Mouse (Mus musculus) kidney, postnatal 36 days (tissue): ENCODE measurements around the gene Zfp30.
A peak's percentile ranks its signal among the peaks of the same experiment; 100 is the strongest.

Experiments
- DNase-seq, 2 experiments: peaks; one replicate each; pipeline ENCODE4 v3.0.0; 2021 to 2022; ENCODE audit warnings: mixed read lengths in 2 of 2

Zfp30 gene

DNA sequence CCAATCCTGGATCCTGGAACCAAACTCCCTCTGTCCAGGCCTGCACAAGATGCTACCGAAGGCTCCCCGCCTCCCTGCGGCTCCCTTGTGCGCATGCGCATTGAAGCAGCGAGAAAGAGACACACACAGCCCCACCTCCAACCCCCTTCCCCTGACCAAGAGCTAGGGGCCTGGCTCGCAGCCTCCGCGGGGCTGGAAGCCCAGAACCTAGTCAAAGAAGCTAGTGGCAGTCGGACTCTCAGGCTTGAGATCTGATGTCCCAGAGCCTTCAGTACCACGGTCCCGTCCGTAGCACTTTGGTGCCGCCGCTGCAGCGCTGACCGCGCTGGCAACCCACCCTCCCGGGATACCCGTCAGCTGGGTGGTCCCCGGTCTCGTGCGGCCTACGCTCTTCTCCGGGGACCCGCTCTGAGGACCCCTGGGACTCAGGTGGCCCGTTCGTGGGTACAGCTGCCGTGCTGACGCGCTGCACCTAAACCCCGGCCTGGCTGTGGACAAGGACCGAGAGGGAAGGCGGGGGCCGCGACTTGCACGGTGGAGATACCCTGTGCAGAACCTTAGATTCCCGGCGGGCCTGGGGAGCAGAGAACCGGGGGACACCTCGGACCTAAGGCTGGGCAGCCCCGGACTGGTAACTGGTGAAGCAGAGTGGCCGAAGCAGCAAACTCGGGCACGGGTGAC lies at the start of gene Zfp30:
Zfp30 (plus strand) TSS at position 128 of the 681 bp plus-strand sequence.
- peak; percentile 86 to 89 for DNase-seq

DNA sequence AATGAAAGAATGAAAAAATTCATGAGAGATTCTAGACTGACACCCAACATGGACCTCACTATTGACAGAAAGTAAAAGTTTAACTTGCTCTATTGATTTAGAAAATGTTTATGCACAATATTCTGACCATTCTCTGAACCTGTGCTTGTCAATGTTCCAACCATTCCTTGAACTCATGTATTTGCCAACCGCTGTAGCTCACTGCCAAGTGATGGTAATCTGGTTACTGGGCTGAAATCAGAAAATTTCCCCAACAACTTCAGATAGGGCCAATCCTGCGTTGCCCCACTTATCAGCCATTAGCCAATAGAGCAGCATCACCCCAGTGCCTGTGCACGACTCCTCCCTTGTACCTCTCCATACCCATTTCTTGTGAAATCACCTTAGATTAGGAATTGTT lies 41.5 kb upstream of the Zfp30 start:
- DNase-seq: no peak

DNA sequence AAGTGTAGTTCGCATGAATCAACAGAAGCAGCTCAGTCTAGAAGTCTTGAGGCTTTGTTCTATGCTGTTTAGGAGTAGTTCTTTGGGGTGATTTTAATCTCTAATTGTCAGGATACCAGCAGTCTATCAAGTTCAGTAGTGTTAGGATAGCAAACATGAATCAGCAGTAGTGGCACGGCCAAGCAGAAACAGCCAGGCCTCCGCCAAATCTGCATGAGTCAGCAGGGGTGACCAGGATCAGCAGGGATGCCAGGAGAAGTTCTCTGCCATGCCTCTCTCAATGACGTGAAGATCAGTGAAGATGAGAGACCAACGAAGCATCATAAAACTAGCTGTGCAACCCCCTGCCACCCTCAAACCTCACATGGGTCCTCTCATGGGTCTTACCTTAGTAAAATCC lies 23.3 kb upstream of the Zfp30 start:
- DNase-seq: no peak

DNA sequence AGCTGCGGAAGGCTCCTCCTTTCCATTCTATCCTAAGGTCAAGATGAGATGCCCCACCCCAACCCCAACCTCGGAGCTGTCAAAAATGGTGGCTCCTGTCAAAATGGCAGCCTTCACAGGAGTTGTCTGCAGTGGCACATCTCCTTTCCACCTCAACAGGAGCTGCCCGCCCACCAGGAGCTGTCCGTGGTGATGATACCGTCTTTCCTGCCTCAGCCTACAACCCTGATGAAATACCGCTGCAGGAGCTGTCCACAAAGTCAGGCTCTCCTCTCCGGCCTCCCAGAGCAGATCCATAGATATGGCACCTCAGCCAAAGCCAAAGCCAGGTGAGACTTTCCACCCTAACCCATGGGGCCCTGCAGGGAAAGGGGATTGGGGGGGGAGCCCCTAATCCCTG lies 19.1 kb upstream of the Zfp30 start:
- DNase-seq: no peak

DNA sequence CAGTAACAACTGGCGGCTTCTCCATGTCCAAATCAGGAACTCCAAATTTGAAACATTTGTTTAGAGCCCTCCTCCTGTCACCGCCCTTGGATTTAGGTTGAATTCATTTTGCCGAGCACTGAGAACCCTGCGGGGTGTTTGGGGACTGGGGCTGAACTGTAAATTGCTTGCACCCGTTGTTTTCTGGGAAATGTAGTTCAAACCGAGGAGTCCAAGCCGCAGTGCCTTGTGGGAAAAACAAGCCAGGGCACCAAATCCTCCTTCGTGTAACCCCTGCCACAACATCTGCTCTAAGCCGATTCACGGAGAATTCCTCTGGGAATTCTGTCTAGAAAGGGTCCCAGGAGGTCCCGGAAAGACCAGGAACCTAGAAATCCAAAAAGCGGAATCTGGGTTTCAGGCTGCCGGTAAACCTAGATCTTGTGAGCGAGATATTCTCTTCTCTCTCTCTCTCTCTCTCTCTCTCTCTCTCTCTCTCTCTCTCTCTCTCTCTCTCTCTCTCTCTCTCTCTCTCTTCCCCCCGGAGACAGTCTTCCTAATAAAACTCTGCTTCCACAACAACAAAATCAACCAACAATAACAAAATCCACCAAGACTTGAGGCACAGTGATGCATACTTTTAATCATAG lies 16.6 kb upstream of the Zfp30 start:
- DNase-seq: peak; percentile 89 to 91

DNA sequence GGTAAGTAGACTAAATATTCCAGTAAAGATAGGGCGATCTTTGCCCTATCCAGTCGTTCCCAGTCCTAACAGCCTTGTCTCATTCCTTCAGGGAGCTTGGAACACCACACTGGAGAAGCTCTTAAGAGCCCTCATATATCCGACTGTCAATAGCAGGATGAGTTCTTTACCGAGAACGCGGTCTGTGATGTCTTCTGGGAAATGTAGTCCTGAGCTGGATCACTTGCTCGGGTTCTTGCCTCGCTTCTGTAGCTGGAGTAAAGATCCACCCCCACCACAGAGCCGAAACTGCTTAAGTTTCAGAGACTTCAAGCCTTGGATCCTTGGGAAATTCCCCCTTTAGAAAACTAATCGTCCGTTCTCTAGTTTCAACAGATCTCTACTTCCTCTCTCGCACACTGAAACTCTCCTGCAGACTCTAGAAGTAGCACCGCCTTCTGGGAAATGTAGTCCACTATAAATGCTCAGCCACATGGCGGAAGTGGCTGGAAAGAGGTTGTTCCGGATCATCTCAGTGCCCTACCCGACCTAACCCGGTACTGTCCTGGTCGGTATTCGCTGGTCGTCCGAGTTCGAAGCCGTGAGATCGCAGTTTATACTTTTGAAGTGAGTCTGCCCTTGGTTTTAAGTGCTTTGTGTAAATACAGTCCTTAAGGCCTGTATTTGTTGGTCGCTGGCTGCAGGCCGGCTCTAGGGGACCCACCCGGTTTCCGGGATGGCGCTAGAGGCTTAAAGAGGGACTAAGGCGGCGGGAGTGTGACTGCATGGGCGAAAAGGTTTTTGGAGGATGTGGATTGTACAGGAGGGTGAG lies 15.5 kb upstream of the Zfp30 start, which contains the start of gene Zfp84:
Zfp84 (plus strand) TSS at position 463 of the 811 bp plus-strand sequence.
- peak; percentile 87 to 96 for DNase-seq

DNA sequence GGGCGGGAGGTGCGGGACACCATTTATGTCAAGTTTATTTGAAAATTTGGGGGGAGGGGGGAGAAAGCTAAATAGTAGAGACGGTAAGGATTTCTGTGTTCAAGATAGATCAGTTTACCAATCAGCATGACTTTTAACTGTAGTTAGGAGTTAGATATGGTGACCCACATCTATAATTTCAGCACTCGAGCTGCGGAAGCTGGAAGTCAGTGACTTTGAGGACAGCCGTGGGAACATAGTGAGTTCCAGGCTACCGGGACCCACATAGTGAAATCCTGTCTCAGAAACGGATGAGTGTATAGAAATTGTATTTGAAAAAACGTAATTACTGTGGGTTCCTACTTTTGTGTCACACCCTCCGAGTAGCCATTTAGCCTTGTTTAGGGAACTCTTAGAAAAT lies 14.8 kb upstream of the Zfp30 start:
- DNase-seq: no peak

DNA sequence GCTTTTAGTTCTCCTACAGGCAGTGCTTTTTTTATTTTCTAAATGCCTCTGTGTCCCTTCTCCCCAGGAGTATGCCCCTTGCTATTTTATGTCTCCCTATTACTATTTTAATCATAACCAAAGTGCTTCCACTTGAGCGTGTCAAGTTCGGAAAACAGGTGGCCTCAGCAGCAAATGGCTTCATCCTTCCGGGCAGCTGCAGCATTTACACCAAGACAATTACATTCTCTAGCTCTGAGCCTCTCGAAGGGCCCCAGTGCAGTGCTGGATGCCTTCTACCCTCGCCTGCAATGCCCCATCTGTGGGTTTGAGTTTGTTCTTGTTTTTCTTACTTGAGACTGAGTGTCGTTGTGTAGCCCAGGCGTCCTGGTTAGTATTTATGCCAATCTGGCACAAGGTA lies 10.3 kb upstream of the Zfp30 start:
- DNase-seq: no peak

DNA sequence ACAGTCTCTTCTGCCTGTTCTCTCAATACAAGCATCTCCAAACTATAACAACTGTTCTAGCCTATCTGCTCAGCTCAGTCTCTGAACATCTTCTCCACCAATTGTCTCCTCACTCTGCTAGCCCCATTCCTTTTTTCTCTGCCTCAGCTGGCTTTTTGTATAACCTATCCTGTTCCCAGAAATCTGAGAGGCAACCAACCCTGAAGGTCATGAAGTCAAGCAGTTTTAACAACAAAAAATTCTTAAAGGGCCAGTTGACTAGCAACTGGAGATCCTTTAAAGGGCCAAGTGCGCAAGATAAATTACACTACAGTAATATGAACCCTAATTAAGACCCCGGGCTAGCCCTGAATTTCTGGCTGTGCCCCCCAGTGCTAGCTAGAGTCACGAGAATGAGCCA lies 9.4 kb upstream of the Zfp30 start:
- peak in 1 of 2 experiments; percentile 32 for DNase-seq

DNA sequence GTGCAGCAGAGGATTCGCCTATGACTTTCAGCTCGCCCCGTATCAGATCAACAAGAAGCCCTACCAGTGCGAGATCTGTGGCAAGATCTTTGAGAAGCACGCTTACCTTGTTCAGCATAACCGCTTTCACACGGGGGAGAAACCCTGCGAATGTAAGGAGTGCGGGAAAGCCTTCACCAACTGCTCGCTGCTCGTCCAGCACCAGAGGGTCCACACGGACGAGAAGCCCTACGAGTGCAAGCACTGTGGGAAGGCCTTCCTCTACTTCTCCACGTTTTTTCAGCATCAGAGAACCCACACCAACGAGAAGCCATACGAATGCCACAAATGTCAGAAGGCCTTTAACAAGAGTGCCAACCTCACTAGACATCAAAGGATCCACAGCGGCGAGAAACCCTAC lies 7.2 kb upstream of the Zfp30 start:
- DNase-seq: no peak

DNA sequence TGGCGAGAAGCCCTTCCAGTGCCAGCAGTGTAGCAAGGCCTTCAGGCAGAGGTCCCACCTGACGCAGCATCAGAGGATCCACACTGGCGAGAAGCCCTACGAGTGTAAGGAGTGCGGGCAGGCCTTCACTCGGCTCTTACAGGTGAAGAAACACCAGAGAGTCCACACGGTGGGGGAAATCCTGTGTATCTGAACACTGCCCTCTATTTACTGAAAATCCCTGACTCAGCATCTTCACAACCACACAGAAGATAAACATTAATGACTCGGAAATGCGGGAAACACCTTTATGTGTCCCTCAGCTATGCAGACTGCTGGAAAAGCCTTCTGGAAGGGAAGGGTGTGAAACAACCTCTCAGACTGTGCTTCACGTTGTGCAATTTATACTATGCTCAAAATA lies 6.4 kb upstream of the Zfp30 start:
- no peak for DNase-seq

DNA sequence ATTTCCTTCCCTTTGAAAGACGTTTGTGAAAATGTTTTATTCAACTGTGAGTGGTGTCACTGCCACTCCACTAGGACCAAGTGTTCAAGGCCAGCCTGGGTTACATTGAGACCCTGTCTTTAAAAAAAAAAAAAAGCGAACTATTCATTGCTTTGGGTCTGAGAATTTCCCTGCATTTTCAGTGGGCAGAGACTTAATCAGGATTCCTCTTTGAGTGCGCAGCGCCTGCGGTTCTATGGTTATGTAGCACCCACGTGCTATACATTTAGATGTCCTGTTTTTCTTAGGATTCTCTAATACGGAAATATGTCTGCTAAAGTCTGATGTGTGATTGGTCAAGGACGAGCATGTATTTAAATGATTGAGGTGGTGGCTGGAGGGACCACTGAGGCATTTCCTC lies 1.2 kb downstream of the Zfp30 start:
- no peak for DNase-seq

DNA sequence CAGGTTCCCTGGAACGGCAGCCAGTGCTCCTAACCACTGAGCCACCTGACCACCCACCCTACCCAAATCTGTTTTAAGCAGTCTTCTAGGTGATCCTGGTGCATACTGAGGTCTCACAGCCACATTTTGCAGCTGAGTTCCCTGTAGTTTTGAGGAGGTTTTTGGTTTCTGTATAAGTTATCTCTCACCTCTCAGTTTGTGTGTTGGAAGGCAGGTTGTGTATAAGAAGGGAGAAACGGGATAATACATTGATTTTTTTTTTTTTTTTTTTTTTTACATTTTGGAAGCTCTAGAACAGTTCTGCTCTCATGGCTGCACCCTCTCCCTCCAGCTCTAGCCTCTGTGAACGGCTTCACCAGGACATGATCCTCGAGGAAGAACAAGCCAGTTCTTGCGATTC lies 2.1 kb downstream of the Zfp30 start:
- no peak for DNase-seq

DNA sequence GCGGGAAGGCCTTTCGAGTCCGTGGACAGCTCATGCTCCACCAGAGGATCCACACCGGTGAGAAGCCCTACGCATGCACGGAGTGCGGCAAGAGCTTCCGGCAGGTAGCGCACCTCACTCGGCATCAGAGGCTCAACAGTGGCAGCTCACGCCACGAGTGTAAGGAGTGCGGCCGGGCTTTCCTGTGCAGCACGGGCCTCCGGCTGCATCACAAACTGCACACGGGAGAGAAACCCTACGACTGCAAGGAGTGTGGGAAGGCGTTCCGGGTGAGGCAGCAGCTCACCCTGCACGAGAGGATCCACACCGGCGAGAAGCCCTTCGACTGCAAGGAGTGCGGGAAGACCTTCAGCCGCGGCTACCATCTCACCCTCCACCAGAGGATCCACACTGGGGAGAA lies 9.1 kb downstream of the Zfp30 start:
- no peak for DNase-seq

DNA sequence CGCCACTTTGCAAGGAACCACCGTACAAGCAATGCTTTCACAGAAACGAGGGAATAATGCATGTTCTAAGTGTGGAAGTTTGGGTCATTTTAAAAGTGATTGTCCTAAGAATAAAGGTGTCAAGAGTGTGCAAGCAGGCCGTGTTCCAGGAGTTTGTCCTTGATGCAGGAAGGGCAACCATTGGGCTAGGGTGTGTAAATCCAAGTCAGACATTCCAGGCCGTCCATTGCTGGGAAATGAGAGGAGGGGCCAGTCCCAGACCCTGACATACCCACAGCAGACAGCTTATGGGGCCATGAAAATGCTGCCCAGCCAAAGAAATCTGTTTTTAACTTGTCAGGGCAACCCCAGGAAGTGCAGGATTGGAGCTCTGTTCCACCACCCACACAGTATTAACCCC lies 23.2 kb downstream of the Zfp30 start:
- no peak for DNase-seq

DNA sequence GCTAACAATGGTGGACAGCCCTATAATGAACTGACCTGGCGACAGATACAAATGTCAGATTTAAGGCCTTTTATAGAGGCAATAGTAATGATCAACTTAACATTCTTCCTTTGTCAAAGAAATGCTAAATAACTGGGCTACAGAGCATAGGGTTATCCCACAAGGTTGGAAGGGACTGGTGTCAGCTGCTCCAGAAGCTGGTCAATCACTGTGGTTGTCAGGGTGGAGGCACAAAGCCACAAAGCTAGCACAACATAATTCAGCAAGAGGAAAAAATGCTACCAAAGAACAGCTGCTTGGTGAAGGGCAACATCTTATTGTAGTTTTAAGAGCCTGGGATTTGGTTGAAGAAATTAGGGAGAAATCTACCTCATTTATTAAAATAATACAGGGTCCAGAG lies 28.4 kb downstream of the Zfp30 start:
- DNase-seq: no peak

DNA sequence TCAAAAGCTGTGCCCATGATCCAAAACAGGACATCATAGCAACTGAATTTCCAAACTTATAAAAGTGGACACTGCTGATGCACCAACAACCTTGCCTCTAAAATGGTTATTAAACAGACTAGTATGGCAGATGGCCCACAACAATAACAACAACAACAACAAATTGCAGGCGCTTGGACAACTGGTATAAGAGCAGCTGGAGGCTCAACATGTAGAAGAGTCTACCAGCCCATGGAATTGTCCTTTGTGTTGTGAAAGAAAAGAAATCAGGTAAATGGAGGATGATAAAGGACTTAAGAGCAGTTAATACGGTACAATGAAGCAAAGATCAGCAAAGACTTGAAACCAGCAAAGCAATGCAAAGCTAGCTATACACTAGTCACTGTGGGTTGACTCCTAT lies 30.6 kb downstream of the Zfp30 start:
- DNase-seq: no peak

DNA sequence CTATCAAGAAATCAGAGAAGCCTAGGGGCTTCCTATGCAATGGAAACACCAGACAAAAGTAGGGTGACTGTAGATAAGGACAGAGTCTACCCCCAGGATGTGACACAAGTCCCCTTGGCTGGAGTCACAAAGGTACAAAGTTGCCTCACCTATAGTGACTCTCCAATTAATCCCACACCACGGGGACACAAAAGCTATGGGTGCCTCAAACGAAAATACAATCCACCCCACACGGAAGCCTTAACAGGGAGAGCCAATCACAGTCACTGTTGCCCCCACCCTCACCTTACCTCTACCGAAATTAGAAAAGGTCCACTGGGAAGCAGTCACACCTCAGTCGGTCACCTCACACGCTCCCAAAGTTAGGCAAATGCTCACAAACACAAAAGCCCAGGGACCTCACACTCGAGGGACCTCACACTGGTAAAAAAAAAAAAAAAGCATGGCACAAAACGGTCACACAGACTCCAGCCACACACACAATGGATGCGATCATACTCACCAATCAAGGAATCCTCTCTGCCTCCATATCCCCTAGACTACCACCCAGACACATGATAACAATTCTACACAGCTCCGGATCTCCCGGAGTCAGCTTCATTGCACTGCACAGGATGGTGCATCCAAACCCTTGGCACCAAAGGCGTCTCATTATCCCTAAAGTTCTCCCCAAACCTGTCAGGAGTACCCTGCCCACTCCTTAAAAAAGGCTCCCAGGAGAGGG lies 31.4 kb downstream of the Zfp30 start:
- DNase-seq: no peak

DNA sequence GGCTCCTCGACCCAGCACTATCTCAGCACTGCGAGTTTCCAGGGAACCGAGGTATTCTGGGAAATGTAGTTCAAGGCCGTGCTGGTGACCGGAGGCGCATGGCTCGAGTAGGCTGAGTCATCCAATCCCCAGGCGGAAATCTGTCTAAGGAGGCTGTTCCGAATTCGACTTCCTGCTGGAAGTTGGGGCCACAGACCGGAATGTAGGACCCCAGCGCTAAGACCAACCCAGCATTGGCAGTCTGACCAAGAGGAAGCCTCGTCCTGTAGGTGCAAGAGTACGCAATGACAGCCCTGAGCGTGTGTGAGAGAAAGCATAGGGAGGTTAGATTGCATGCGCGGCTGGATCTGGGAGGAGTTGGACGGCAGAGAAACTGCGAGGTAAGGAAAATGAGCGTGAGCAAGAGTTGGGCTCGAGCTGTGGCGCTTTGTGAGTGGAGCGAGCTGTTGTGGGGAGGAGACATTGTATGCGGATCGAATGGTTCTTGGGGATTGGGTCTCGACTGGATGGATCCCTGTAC lies 32.2 kb downstream of the Zfp30 start, which contains the start of gene Zfp790:
Zfp790 (plus strand) TSS at position 205 of the 520 bp plus-strand sequence.
- DNase-seq: peak; percentile 90 to 96

DNA sequence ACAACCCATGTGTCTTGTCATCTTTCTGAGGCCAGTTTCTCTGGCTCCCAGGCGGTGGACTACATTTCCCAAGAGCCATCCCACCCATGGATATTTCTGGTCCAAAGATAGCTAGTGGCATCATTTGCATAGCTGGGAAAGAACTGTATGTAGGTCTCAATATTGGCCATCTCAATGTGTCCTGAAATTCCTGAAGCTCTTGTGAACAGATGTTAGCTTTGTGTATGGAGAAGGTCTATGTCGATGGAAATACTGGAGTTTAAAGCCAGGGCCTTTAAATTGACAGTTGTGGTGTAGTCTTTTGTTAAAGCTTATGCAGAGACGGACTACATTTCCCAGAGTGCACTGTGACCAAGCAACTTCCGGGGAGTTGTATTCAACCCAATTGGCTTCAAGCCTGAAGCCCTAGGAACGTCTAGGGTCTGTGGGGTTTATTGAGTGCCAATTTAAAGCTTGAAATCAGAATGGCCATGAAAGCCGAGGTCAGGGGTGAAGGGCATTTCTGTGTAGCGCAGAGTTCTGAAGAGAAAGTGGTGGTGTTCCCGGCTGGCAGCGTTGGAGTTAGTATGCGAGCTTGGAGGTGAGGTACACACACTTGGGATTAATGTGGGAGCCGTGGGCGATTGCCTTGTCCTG lies 34.9 kb downstream of the Zfp30 start:
- DNase-seq: peak; percentile 82 to 84

DNA sequence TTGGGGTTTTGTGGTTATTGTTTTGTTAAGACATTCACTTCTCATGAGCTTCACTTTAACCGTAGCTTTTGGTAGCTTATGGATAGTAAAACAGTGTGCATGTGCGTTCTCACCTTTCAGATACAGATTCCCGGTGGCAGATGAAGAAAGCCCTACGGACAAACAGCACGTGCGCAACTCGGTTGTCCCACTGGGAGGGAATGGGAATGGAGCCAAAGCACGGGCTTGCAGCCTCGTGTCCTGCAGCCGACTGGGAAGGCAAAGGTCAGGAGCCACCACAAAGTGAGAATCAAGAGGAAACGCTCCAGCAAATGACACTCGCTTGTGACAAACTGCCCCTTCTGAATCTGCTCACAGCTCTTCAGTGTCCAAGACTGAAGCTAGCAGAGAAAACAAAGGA lies 44.2 kb downstream of the Zfp30 start:
- DNase-seq: peak; percentile 58 to 80

DNA sequence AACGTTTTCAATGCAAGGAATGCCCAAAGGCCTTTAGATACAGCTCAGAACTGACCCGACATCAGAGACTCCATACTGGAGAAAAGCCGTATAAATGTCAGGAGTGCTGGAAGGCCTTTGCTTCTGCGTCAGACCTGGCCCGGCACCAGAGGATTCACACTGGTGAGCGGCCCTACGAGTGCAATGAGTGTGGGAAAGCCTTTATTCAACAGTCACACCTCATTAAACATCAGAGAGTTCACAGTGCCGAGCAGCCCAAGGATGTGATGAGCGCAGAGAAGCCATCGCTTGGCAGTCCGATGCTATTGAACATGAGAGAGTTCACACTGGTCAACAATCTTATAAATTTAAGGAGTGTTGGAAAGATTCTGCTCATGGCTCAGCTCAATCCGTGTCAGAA lies 46.0 kb downstream of the Zfp30 start:
- peak in 1 of 2 experiments; percentile 32 for DNase-seq
